Mouse (Mus musculus) myocyte (in vitro differentiated cells): ENCODE results near the gene Nat10. TPM values are rescaled to one million over a fixed set of nuclear protein-coding genes. Genes with fewer than 3 reads are reported as not detected.

Experiments
- H3K27me3 ChIP-seq: one replicate; pipeline ENCODE4 v1.6.1; 2011; ENCODE audit not compliant: control insufficient read depth, insufficient read depth, insufficient read length
- H3K36me3 ChIP-seq: one replicate; pipeline ENCODE4 v1.6.1; 2011; ENCODE audit not compliant: control insufficient read depth, insufficient read depth
- H3K4me2 ChIP-seq: one replicate; pipeline ENCODE4 v1.6.1; 2011; ENCODE audit warnings: low read depth, control low read depth
- H3K4me3 ChIP-seq: one replicate; pipeline ENCODE4 v1.5.1; 2011; ENCODE audit warnings: mild to moderate bottlenecking, control low read depth, moderate library complexity
- H3K79me2 ChIP-seq: one replicate; pipeline ENCODE4 v1.6.1; 2011; ENCODE audit not compliant: control insufficient read depth, insufficient read depth
- H3ac ChIP-seq: one replicate; pipeline ENCODE4 v1.6.1; 2011; ENCODE audit not compliant: control insufficient read depth, insufficient read length
- CEBPB ChIP-seq: IDR thresholded peaks from 2 replicates; pipeline ENCODE4 v1.6.1; 2011; ENCODE audit warnings: mild to moderate bottlenecking, moderate library complexity; ENCODE audit not compliant: poor library complexity, insufficient read depth, severe bottlenecking
- E2F4 ChIP-seq: IDR thresholded peaks from one replicate; pipeline ENCODE4 v1.6.1; 2011; ENCODE audit warnings: mild to moderate bottlenecking, control low read depth, moderate library complexity; ENCODE audit not compliant: insufficient read depth
- MAX ChIP-seq: IDR thresholded peaks from one replicate; pipeline ENCODE4 v1.6.1; 2011; ENCODE audit warnings: low read depth, mild to moderate bottlenecking, control low read depth
- MYOD1 ChIP-seq, 3 experiments: IDR thresholded peaks; one replicate each; pipeline ENCODE4 v1.6.1; 2011; ENCODE audit warnings: control low read depth in 2 of 3, low read depth in 2 of 3, mild to moderate bottlenecking in 2 of 3, moderate library complexity in 1 of 3; ENCODE audit not compliant: insufficient read length in 2 of 3, control insufficient read depth in 1 of 3
- MYOG ChIP-seq, 3 experiments: IDR thresholded peaks; one replicate each; pipeline ENCODE4 v1.6.1; 2011; ENCODE audit warnings: control low read depth in 2 of 3, low read depth in 2 of 3, mild to moderate bottlenecking in 2 of 3; ENCODE audit not compliant: insufficient read length in 2 of 3, control insufficient read depth in 1 of 3, insufficient read depth in 1 of 3
- POLR2A ChIP-seq: IDR thresholded peaks from one replicate; pipeline ENCODE4 v1.6.1; 2011; ENCODE audit warnings: low read depth, mild to moderate bottlenecking, control low read depth, moderate library complexity; ENCODE audit not compliant: insufficient read length
- POLR2AphosphoS2 ChIP-seq: IDR thresholded peaks from one replicate; pipeline ENCODE4 v1.6.1; 2011; ENCODE audit warnings: low read depth, control low read depth; ENCODE audit not compliant: insufficient read length
- REST ChIP-seq: IDR thresholded peaks from one replicate; pipeline ENCODE4 v1.6.1; 2011; ENCODE audit warnings: mild to moderate bottlenecking, control low read depth, moderate library complexity; ENCODE audit not compliant: insufficient read depth, insufficient read length
- SRF ChIP-seq: IDR thresholded peaks from one replicate; pipeline ENCODE4 v1.6.1; 2011; ENCODE audit warnings: low read depth; ENCODE audit not compliant: control insufficient read depth, insufficient read length
- TCF12 ChIP-seq: IDR thresholded peaks from one replicate; pipeline ENCODE4 v1.6.1; 2011; ENCODE audit warnings: mild to moderate bottlenecking, control low read depth; ENCODE audit not compliant: poor library complexity, insufficient read depth, severe bottlenecking
- TCF3 ChIP-seq: IDR thresholded peaks from one replicate; pipeline ENCODE4 v1.6.1; 2011; ENCODE audit warnings: low read depth, control low read depth; ENCODE audit not compliant: insufficient read length
- USF1 ChIP-seq: IDR thresholded peaks from one replicate; pipeline ENCODE4 v1.6.1; 2011; ENCODE audit warnings: low read depth, mild to moderate bottlenecking, control low read depth, moderate library complexity
- polyA plus RNA-seq: library from polyadenylated mRNA; unstranded; fragments of >200 nt; fragmentation: generic; extraction: Trizol; gene quantifications from one replicate; pipeline ENCODE4 v1.2.1, GENCODE M21; 2012; ENCODE audit warnings: missing spikeins

The Nat10 gene
- polyA plus RNA-seq, 1 experiment = 20.6 TPM

- Histone ChIP-seq H3K4me2 (no peak overlapping the region), H3K36me3 (peaks cover 16% of the 10 kb centered on the region), H3ac (no peak overlapping the region), H3K27me3 (no peaks in the 10 kb centered on the region), H3K4me3 (no peak overlapping the region), H3K79me2 (no peaks in the 10 kb centered on the region)
- TF ChIP-seq POLR2A (no peak), MAX (no peak), E2F4 (no peak), SRF (no peak), MYOG (IDR thresholded peaks at IDR 0.05; ENCODE audit: control insufficient read depth in 1 of 3, insufficient read depth in 1 of 3, insufficient read length in 2 of 3, low read depth in 2 of 3) (no peak), POLR2AphosphoS2 (no peak), USF1 (no peak), REST (no peak), TCF12 (no peak), CEBPB (no peak), MYOD1 (IDR thresholded peaks at IDR 0.05; ENCODE audit: control insufficient read depth in 1 of 3, insufficient read length in 2 of 3, low read depth in 2 of 3) (no peak), TCF3 (no peak)
Observed at GRCm38 (mm10) chr2:103746761-103747160, 14.3 kb downstream of the Nat10 start.

DNA sequence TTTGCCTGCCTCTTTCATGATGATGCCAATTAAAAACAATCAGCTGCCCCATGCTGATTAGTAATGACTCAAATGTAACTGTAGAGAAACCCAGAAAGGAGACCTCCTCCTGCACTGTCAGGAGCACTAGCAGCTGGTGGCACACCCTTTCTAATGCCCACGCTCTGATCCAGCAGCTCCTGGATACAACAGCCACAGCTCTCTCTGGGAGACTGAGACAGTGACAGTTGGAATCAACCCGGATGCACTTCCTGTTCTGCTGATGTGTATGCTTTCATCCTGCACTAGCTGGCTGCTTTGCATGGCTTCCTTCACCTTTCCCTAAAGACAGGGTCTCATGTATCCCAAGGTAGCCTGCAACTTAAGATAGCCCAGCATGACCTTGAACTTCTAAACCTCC, 15.0 kb downstream of the Nat10 start:
- TF ChIP-seq TCF12 (no peak), MYOD1 (IDR thresholded peaks at IDR 0.05; ENCODE audit: control insufficient read depth in 1 of 3, insufficient read length in 2 of 3, low read depth in 2 of 3) (no peak), SRF (no peak), MAX (no peak), TCF3 (no peak), POLR2A (no peak), MYOG (IDR thresholded peaks at IDR 0.05; ENCODE audit: control insufficient read depth in 1 of 3, insufficient read depth in 1 of 3, insufficient read length in 2 of 3, low read depth in 2 of 3) (no peak), POLR2AphosphoS2 (no peak), CEBPB (no peak), REST (no peak), E2F4 (no peak), USF1 (no peak)
- peaks cover 20% of the 10 kb centered on the region for H3K36me3 ChIP-seq
- no peaks in the 10 kb centered on the region for H3K27me3 ChIP-seq
- no peaks in the 10 kb centered on the region for H3K79me2 ChIP-seq
- H3K4me3 ChIP-seq = no peak overlapping the region
- H3ac ChIP-seq = no peak overlapping the region
- no peak overlapping the region for H3K4me2 ChIP-seq

DNA sequence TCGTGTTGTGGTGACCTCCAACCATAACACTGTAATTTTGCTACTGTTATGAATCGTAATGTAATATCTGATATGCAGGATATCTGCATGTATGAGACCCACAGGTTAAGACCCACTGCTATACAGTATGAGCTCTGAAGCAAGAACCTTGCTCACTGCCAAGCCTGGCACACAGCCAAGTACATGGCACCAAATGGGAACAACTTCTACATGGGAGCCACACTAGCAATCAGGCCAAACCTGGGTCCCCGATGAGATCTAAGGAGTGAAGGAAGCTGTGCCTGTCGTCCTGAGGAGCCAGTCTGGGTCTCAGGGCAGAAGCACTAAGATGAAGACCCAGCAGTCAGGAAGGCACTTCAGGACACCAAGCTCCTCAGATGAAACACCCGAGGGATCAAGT, 15.6 kb downstream of the Nat10 start:
- Histone ChIP-seq H3K27me3 (no peaks in the 10 kb centered on the region), H3K36me3 (peaks cover 19% of the 10 kb centered on the region)

GRCm38 (mm10) chr2:103743988-103744387, 17.1 kb downstream of the Nat10 start:
- H3K27me3 ChIP-seq = no peaks in the 10 kb centered on the region
- H3K79me2 ChIP-seq = no peaks in the 10 kb centered on the region
- H3K4me2 ChIP-seq = no peak overlapping the region
- no peak for TF ChIP-seq MYOD1 (IDR thresholded peaks at IDR 0.05; ENCODE audit: control insufficient read depth in 1 of 3, insufficient read length in 2 of 3, low read depth in 2 of 3)
- no peak for TF ChIP-seq E2F4
- TF ChIP-seq POLR2AphosphoS2 = no peak
- no peak for TF ChIP-seq POLR2A
- no peak for TF ChIP-seq CEBPB
- TF ChIP-seq USF1 = no peak
- TF ChIP-seq TCF12 = no peak
- no peak for TF ChIP-seq MYOG (IDR thresholded peaks at IDR 0.05; ENCODE audit: control insufficient read depth in 1 of 3, insufficient read depth in 1 of 3, insufficient read length in 2 of 3, low read depth in 2 of 3)
- no peak for TF ChIP-seq TCF3
- TF ChIP-seq SRF = no peak
- no peak for TF ChIP-seq REST
- TF ChIP-seq MAX = no peak
- peaks cover 17% of the 10 kb centered on the region for H3K36me3 ChIP-seq
- H3K4me3 ChIP-seq = no peak overlapping the region
- H3ac ChIP-seq = no peak overlapping the region

More for the DNA sequence above, 15.6 kb downstream of the Nat10 start:
- no peak overlapping the region for H3K4me3 ChIP-seq
- H3K79me2 ChIP-seq = no peaks in the 10 kb centered on the region
- H3ac ChIP-seq = no peak overlapping the region
- no peak overlapping the region for H3K4me2 ChIP-seq
- TF ChIP-seq POLR2AphosphoS2 = no peak
- TF ChIP-seq E2F4 = no peak
- TF ChIP-seq TCF12 = no peak
- TF ChIP-seq MYOG (IDR thresholded peaks at IDR 0.05; ENCODE audit: control insufficient read depth in 1 of 3, insufficient read depth in 1 of 3, insufficient read length in 2 of 3, low read depth in 2 of 3) = no peak
- no peak for TF ChIP-seq REST
- TF ChIP-seq MAX = no peak
- TF ChIP-seq POLR2A = no peak

- H3K4me2 ChIP-seq = no peak overlapping the region
- no peaks in the 10 kb centered on the region for H3K27me3 ChIP-seq
- H3K4me3 ChIP-seq = no peak overlapping the region
- TF ChIP-seq USF1 (no peak), CEBPB (no peak), E2F4 (no peak), MYOD1 (IDR thresholded peaks at IDR 0.05; ENCODE audit: control insufficient read depth in 1 of 3, insufficient read length in 2 of 3, low read depth in 2 of 3) (no peak), REST (no peak), SRF (no peak), POLR2AphosphoS2 (no peak), TCF12 (no peak), MYOG (IDR thresholded peaks at IDR 0.05; ENCODE audit: control insufficient read depth in 1 of 3, insufficient read depth in 1 of 3, insufficient read length in 2 of 3, low read depth in 2 of 3) (no peak), POLR2A (no peak), TCF3 (no peak), MAX (no peak)
- no peak overlapping the region for H3ac ChIP-seq
- peaks cover 17% of the 10 kb centered on the region for H3K36me3 ChIP-seq
- H3K79me2 ChIP-seq = no peaks in the 10 kb centered on the region
Observed at GRCm38 (mm10) chr2:103743536-103743935, 17.5 kb downstream of the Nat10 start.
